Mouse (Mus musculus): ENCODE results near the gene Trip12. TPM values are rescaled to one million over a fixed set of nuclear protein-coding genes. Genes with fewer than 3 reads are reported as not detected.

Gene Trip12
- total RNA-seq, 2 experiments from 2014 or later, result 161 to 164 TPM

DNA sequence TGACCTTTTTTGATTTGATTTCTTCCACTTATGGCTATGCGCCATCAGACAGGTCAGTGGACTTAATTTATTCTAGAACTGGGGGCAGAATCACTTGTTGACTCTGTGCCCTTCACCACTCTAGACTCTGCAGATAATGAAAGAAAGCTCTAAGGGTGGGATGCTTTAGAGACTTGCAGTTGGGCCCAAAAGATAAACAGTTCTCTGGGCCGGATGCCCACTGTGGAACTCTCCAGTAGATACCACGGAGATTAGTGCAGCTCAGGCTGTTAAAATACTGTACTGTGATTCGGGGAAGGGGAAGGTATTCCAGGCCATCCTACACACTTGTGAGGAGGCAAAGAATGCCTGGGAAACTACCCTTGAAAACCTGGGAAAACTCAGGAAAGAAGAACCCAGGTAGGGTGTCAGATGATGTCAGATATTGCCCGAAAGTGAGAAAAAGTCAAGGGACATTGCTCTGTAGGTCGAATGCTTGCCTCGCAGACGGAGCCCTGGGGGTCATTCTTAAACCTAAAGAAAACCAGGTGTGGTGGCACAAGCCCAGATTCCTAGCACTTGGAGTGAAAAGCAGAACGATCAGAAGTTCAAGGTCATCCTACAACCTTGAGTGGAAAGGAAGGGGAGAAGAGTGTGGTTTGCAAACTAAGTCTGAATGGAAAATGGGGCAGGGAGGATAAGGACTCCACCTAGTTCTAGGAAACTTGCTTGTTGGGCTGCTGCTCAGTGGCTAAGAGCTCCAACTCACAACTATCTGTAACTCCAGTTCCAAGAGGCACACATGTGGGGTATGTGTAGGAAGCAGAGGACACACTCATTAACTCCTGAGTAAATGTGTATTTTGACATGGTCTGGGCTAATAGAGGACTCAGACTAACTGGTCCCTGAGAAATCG, 20.3 kb upstream of the Trip12 start:
- no peak for DNase-seq

GRCm38 (mm10) chr1:84859597-84859996, 19.3 kb upstream of the Trip12 start:
- DNase-seq, result no peak

- DNase-seq, result no peak
Measured at GRCm38 (mm10) chr1:84855756-84856155, 15.4 kb upstream of the Trip12 start.

GRCm38 (mm10) chr1:84854966-84855365, 14.7 kb upstream of the Trip12 start:
- DNase-seq, result no peak

DNA sequence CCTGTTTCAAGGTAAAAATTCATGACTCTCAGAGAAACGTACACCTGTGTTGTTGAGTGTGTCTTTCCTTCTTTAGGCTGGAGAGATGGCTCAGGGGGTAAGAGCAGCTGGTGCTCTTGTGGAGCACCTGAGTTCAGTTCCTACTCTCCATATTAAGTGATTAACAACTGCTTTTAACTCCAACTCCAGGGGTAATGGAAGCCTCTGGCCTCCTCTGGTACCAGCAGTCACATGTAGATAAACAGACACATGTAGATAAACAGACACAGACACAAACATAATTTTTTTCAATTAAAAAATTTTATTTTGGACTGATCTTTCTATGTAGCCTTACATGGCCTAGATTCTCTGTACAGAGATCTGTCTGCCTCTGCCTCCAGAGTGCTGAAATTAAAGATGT, 13.4 kb upstream of the Trip12 start:
- DNase-seq, result no peak

DNA sequence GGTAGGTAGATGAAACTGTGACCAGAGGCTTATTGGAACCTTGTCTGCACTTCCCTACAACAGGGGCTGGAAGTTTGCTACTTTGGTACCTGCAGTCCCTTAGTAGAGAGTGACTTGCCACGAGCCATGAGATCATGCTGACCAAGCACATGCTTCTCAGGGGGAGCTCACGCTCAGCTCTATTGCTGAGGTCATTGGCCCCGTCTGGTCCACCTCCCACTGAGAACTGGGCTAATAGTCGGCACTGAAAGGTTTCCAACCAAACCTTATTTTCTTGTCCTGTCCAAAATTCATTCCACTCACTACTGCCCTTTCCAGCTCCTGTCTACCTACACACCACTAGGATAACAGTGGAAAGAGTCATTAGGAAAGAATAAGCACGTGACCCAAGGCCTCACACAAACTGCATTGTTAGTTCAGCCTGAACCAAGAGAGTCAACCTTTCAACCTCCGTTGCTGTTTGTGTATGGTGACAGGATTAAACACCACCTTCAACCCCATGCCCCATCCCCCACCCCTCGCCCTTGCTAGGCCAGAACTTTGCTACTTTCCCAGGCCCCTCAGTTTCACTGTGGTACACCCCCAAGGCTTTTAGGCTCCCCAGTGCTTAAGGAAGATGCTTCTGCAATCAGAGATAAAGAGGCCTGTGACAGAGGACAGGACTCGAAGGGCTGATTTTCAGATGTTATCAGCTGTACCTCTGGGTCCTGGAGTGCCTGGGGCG, 11.4 kb upstream of the Trip12 start:
- no peak for DNase-seq

DNA sequence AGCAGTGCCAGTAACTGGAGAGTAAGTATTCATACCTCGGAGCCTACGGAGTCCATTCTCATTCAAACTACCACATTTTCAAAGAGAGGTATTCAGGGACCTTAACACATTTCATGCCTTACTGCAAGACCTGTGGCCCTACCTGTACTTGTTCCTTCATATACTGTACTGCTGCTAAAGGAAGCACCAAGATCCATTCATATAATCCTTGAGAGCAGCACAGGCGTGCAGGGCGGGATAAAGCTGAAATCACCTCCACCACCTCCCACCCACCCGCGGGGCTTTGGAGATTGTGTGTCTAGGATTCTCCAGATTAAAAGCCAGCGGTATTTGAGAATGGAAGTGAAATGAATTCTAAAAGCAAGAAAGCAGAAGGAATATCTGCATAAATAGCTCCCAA, 10.2 kb upstream of the Trip12 start:
- no peak for DNase-seq

DNA sequence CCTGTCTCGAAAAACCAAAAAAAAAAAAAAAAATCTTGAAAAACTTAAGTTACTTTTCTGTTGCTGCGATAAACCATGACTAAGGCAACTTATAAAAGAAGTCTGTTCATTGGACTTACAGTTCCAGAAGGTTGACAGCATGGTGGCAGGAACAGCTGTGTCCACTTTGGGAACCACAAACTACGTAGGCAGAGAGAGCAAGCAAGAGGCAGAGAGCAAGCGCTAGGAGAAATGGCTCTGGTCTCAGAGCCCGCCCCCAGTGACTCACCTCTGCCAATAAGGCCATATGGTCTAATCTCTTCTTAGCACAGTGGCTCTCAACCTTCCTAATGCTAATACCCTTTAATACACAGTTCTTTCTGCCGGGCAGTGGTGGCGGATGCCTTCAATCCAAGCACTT, 9.5 kb upstream of the Trip12 start:
- no peak for DNase-seq

DNA sequence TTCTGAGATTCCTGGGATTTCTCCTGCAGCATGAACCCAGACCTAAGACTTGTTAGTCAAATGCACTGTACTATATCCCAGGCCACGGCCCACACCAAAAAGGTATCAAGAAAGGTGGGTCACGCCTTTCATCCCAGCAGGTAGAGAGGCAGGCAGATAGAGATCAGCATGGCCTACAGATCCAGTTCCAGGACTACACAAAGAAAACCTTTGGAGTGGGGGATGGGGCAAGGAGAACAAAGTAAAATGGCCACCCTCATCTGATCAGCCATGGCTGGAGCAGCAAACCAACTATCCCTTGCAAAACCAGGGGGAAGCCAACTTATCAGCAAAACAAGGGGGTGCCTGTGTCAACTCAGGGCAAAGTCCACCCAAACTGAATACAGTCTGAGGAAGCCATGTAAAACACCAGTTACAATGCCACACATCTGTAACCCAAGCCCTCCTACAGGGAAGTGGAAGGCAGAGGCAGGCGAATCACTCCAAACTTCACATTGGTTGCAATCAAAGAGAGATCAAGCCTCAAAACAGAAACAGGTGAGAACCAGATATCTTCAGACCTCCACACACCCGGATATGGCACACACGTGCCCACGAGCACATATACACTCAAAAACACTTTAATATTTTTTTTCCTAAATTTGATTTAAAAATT, 8.6 kb upstream of the Trip12 start:
- no peak for DNase-seq

GRCm38 (mm10) chr1:84848335-84848734, 8.0 kb upstream of the Trip12 start:
- DNase-seq, result no peak

GRCm38 (mm10) chr1:84847698-84848097, 7.4 kb upstream of the Trip12 start:
- DNase-seq, result no peak

DNA sequence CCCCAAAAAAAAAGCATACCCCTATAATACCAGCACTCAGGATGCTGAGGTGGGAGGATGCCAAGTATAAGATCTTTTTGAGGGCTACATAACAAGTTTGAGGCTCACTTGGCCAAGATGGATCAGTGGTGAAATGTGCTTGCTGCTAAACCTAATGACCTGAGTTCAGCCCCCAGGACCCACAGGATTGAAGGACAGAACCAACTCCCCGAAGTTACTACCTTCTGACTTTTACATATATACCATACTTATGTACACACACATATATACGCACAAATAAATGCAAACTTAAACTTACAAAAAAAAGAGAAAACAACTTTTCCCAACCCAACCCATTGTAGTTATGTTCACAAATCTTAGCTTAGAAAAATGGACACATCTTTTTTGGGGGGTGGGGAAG, 3.0 kb upstream of the Trip12 start:
- DNase-seq, result no peak

GRCm38 (mm10) chr1:84841061-84841460, 745 bp upstream of the Trip12 start:
- DNase-seq, result no peak

DNA sequence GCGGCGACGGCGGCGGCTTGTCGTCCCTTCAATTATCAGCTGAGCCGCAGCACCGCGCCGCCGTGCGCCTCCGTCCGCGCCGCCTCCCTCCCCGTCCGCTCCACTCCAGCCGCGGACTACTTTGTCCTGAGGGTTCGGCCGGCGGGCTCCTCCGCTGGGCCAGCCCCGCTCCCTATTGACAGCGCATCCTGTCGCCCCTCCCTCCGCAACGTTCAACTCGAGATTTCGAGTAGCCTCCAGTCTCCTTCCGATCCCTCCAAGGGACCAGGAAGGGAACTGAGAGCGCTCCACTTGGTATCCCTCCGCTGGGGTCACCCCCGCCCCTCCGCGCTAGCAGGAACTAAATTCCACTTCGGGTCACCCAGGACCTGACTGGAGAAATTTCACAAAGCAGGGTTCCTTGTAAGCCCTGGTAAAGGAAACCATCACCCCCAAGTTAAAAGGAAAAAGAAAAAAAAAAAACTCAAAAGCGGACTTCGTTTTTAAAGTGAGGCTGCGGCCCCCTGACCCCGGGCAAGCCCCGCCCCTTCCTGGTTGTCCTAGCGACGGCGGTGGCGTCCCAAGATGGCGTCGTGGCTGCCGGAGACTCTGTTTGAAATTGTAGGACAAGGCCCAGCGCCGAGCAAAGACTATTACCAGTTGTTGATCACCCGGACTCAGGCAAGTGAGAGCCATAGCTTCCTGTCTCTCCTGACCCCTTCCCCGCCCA, 853 bp downstream of the Trip12 start, which contains the start of gene Fbxo36:
Gene Fbxo36 (plus strand): TSS at position 533 of the 709 bp plus-strand sequence.
- DNase-seq, result peak; percentile 93

GRCm38 (mm10) chr1:84838621-84839151, 1.6 kb downstream of the Trip12 start:
- peak; percentile 78 for DNase-seq

DNA sequence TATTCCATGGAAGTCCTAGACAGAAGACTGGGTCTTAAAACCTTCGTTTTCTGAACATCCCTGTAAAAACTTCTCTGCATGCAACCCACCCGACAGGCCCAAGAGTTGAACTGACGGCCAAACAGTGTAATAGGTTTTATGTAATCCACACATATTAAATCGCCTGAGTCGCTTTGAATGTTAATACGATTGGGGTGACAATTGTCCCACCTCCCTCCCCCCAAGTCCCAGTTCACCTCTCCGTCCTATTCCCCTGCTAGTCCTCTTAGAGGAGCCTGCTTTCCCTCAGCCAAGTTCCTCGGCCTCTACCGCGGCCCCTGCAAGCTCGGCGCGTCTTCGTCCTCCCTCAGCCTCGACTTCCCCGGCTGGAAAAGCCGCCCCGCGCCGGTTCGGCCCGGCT, 2.2 kb downstream of the Trip12 start:
- DNase-seq, result no peak

GRCm38 (mm10) chr1:84837523-84838145, 2.7 kb downstream of the Trip12 start:
- no peak for DNase-seq

- DNase-seq, result peak; percentile 17
Measured at GRCm38 (mm10) chr1:84825091-84825490, 15.2 kb downstream of the Trip12 start.

DNA sequence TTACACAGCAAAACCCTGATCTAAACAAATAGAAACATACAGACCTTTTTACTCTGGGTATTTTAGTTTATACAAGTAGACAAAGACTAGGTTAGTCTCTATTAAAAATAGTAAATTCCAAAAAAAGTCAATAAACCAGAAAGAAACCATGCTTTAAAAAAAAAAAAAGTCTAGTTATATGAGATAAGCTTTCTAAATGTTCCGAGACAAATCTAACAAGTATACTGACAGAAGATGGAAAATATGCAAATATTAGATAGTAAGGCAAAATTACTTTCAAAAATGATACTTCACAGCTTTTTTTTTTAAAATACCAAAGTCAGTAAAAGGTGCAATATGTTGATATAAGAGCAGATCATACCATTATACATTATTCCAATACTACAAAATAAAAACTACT, 22.7 kb downstream of the Trip12 start:
- DNase-seq, result no peak

DNA sequence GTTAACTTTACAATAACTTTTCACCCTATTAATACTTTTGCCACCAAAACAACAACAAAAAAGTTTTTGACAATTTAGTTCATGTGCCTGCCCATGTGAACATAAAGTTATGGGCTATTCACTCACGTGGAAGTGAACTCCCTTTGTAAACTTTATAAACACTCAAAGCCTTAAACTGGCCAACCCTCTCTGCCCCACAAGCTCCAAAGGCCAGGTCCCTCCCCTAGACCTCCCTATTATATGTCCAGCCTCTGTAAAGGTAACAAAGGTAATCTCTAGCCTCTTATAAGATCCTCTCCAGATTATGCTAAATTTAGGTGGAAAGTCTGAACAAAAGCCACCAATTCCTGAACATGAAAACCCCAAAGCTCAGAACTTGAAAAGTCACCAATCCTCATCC, 36.5 kb downstream of the Trip12 start:
- DNase-seq, result no peak

- no peak for DNase-seq
Measured at GRCm38 (mm10) chr1:84799166-84799565, 41.1 kb downstream of the Trip12 start.
